Mouse (Mus musculus): Measurements from ENCODE around the gene Tnf. TPM values are rescaled to one million over a fixed set of nuclear protein-coding genes. Genes with fewer than 3 reads are reported as not detected.

Tnf gene
- total RNA-seq (2021), result under 1 TPM in 1 of 2 experiments, not detected in 1; 0.25 TPM

DNA sequence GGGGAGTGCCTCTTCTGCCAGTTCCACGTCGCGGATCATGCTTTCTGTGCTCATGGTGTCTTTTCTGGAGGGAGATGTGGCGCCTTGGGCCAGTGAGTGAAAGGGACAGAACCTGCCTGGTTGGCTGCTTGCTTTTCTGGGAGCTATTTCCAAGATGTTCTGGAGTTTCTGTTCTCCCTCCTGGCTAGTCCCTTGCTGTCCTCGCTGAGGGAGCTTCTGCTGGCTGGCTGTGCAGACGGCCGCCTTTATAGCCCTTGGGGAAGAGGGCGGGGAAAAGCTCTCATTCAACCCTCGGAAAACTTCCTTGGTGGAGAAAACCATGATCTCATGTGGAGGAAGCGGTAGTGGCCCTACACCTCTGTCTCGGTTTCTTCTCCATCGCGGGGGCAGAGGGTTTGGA lies at the start of gene Tnf:
Gene Tnf, minus strand, starts transcription at position 221 of the 400 bp plus-strand sequence.
- peak in 1 of 2 experiments; percentile 11 for DNase-seq (ENCODE audit: low spot score in 2 of 2)
- intact Hi-C loops (cut with DNase I), result no loop called here

DNA sequence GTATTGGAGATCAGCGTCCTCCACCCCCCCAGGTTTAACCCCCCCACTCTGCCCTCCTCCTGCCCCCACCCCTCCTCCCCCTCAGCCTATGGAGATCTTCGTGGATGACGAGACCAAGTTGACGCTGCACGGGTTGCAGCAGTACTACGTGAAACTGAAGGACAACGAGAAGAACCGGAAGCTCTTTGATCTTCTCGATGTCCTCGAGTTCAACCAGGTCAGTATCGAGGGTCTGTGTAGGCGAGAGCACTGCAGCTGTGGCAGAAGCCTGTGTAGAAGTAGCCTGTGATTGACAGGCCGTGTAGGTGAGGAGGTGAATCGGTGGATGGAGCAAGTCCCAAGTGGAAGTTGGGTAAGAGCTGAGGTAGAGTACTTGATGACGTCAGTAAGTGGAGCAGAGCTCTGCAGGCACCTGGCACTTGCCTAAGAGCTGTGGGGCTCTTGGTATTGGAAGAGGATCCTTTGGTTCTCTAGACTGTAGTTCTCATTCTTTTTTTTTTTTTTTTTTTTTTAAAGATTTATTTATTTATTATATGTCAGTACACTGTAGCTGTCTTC lies 49.4 kb upstream of the Tnf start:
- no peak for DNase-seq (ENCODE audit: low spot score in 2 of 2)
- intact Hi-C loops (cut with DNase I), result no loop called here

DNA sequence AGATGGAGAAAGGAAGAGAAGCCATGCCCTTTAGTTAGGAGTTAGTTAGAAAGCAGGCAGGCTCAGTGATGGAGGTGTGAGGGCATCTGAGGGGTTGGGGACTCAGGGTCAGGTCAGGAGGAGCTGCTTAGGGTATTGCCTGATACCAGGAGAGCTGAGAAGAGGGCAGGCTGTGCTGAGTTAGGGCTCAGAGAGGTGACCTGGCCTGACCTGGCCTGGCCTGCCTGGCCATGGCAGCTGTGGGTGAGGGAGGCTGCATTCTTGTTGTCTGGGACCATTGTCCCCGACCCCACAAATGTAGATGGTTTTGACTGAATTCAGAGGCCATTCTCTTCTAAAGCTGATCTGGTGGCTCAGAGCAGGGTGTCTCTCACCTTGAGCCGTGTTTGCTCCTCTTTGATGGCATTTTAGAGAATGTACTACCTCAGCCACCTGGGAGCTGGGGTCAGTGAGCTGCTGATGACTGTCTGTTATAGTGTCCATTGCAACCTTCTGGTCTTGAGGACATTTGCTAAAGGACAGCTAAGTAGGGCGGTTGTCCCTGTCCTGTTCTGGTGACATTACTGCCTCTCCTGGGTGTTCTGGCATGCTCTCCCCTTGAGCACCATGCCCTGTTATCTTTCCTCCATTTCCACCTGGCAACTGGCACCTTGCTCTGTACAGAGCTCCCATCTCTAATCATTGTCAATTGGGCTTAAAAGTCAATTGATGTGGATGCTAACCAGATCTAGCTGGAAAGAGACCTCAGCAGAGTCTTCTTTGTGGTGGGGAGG lies 48.7 kb upstream of the Tnf start:
- no peak for DNase-seq (ENCODE audit: low spot score in 2 of 2)
- intact Hi-C loops (cut with DNase I), result no loop called here

DNA sequence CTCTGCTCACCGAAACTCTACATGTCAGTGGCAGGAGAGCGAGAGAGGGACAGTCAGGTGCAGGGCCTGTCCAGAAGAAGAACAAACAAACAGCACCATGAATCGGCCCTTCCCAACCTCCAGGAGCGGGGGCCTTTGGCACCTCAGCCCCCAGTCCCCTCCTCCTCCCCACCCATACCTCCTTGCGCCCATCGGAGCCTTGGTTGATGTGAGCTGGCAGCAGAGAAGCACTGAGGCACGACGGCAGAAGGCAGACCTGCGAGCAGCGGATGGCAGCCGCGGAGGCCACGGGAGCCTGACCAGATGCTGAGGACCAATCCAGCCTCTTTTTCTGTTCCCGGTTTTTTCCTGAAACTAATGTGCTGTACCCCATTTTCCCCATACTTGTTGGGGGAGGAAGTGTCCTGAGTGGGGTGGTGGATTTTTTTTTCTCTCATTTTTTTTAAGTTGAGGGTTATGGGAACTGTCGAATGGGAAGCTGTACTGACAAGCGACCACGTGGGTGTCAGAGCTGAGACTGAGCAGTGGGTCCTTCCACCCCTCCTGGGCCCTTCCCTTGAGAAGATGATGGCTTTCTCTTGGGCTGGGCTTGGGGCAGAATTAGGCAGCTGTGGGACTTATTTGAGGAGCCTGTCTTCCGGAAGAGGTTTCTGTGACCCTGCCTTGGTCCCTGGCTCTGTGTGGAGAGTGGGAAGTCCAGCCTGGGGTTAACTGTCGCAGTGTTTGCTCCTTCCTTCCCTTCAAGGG lies 47.8 kb upstream of the Tnf start:
- no peak for DNase-seq (ENCODE audit: low spot score in 2 of 2)
- intact Hi-C loops (cut with DNase I), result no loop called here

DNA sequence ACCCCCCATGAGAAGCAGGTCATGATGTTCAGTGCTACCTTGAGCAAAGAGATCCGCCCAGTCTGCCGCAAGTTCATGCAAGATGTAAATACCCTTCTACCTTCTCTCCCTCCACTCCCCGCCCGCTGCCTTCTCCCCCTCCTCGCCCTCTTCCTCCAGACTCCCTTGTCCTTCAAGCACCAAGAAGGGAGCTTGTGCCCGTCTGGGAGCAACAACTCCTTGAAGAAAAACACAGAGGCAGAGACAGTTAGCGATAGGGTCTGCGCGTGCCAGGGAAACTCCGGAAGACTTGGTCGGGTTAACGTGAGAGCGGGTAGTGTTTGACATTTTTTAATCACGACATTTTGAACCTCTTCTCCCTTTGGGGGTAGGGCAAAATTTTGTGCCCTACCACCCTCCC lies 47.2 kb upstream of the Tnf start:
- intact Hi-C loops (cut with DNase I), result no loop called here
- DNase-seq (ENCODE audit: low spot score in 2 of 2), result no peak

DNA sequence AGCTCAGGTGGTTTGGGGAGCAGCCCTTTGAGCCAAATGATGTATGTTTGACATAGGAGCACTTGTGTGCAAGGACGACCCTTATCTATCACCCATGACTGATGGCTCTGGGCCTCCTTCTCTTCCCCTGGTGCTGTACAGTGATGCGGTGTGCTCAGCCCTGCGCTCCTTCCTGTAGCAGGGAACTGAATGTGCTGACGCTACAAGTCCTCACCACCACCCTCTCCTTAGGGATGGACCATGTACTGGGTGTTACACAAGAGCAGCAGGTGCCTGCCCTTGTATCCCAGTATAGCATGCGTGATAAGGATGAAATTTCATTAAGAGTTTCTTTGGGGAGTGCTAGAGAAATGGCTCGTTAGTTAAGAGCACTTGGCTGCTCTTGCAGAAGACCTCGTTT lies 45.3 kb upstream of the Tnf start:
- DNase-seq (ENCODE audit: low spot score in 2 of 2), result no peak
- intact Hi-C loops (cut with DNase I), result no loop called here

DNA sequence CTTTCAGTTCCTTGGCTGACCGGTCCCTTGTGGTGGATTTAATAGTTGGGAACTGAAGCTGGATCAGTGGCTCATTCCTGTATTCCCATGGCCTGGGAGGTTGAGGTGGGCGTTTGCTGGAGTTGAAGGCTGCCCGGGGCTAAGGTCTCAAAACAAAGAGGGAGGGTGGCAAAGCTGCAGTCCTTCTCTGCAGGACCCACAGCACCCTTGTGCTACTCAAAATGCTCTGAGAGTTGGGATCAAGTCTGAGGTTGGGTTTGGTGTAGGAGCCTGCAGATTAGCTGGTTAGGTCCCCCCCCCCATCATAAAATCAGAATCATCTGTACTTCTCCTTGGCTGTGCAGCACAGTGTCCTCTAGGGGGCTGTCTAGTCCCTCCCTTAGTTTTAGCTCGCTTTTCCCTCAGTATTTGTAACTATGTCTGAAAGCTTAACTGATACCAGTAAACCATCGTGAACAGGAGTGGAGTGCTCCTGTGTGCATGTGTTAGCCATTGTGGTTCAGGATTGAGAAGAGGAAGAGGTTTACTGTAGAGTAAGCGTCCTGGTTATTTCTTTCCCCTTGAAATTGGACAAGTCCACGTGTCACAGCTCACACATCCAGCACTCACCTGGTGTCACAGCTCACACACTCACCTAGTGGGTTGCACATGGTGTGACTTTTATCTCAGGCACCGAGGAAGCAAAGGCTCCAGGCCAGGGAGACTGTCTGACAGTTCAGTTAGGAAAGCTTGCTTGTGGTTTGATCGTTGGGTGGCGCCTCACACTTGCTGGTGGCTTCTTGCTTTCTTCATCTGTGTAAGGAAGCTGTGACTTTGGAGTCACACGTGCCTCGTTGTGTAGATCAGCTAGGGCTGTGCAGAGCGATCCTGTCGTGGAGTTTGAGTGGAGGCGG lies 44.2 kb upstream of the Tnf start:
- intact Hi-C loops (cut with DNase I), result no loop called here
- DNase-seq (ENCODE audit: low spot score in 2 of 2), result no peak

DNA sequence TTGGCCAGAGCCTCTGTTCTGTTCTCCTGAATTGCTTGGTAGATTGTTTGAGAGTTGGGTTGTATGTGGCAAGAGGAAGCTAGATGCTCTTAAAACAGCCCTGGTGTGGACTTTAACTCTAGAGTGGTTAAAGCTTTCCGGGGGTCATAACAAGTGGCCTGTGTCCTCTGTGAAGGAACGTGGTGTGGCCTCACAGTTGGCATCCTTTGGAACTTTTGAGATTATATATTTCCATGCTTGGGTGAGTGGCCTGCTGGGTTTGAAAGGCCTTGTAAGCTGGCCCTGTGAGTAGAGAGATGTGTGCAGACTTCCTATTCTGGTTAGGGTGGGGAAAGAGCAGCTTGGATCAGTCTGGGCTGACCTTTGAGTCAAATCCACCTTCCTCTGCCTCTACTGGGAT lies 43.2 kb upstream of the Tnf start:
- no peak for DNase-seq (ENCODE audit: low spot score in 2 of 2)
- intact Hi-C loops (cut with DNase I), result loop anchor here (5.0 kb wide), 1 partner anchor 408 kb away; the partner anchor contains the start of genes Dxo and Stk19

DNA sequence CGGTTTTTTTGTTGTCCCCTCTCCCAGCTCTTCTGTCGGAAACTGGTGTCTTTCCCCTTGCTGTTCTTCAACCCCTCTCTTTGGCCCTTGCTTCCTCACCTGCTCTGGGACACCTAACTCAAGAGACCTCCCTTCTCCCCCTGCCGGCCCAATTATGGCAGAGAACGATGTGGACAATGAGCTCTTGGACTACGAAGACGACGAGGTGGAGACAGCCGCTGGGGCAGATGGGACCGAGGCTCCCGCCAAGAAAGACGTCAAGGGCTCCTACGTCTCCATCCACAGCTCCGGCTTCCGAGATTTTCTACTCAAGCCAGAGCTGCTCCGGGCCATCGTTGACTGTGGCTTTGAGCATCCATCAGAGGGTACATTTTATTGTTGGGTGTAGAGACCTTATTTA lies 41.3 kb upstream of the Tnf start:
- intact Hi-C loops (cut with DNase I), result loop anchor here (5.0 kb wide), 1 partner anchor 406 kb away; the partner anchor contains the start of genes Dxo and Stk19
- peak; percentile 58 to 65 for DNase-seq (ENCODE audit: low spot score in 2 of 2)

DNA sequence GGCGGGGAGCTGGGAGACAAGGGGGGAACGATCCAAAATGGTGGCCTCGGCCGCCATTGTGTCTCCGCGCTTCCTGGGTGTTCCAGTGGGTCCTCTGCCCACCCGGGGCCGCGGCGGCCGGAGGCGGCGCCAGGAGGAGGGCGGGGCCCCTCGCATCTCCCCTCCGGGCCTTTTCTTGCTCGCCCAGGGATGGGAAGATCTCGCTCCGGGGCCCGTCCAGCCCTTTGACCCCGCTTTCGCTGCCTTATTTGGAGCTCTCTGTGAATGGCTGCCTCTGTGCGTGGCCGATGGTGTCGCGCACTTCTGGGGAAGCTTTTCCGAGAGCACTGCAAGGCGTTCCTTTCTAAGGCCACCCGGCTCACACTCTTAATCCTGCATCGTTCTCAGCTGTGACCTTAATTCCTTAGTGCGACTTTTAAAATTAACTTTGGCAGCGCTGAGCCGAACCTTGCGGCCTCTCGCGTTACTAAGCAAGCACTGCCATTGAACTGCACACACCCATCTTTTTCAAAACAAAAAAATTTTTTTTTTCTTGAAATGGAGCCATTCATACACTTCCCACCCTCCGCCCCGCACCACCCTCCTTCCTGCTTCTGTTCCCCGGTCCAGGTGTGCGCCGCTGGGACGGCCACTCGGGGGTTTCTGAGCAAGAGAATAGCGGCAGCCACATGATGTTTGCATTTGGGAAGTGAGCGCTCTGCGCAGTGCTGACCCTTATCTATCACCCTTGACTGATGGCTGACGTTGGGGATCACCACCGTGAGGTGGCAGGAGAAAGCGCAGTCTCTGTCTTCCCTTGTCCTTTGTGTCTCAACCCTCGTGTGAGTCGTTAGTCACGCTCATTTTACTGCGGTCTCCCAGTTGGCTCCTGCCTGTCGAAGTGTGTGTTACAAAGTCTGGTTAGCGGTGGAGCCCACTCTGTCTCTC lies 40.5 kb upstream of the Tnf start:
- peak in 1 of 2 experiments; percentile 43 for DNase-seq (ENCODE audit: low spot score in 2 of 2)
- intact Hi-C loops (cut with DNase I), result loop anchor here (5.0 kb wide), 1 partner anchor 405 kb away; the partner anchor contains the start of genes Dxo and Stk19

DNA sequence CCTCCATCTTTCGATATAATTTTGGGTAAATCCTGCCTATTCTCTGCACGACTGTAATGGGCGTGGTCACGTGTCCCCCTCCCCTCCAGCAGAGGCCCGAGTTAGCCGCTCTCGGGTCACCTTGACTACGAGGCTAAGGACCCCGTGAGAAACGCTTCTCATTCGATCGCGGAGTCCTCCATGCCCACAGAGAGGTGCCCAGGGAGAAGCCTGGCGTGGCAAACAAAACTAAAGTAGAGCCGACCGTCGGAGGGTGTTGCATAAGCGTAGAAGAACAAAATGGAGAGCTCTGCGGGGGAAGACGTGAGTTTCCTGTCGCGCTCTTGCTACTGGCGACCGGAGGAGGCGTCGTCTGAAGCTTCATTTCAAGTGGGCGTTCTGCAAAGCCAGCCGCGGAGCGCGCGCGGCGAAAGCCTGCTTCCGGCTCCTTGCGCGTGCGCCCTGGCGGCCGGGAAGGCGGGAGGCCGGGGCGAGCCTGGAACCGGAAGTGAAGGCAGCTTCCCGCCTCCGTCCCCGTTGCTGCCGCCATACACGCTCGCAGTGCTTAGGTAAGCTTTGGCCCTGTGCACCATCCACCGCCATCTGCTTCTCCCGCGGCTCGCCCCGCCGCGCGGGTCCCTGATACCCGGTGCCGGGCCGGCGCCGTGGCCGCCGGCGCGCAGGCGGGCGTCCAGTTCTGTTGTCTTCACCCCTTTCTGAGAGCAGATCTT lies 39.7 kb upstream of the Tnf start, which contains the start of gene Ddx39b:
Gene Ddx39b, plus strand, starts transcription at position 442 of the 710 bp plus-strand sequence.
- peak; percentile 97 to 98 for DNase-seq (ENCODE audit: low spot score in 2 of 2)
- intact Hi-C loops (cut with DNase I), result loop anchor here (5.0 kb wide), 1 partner anchor 404 kb away; the partner anchor contains the start of genes Dxo and Stk19

DNA sequence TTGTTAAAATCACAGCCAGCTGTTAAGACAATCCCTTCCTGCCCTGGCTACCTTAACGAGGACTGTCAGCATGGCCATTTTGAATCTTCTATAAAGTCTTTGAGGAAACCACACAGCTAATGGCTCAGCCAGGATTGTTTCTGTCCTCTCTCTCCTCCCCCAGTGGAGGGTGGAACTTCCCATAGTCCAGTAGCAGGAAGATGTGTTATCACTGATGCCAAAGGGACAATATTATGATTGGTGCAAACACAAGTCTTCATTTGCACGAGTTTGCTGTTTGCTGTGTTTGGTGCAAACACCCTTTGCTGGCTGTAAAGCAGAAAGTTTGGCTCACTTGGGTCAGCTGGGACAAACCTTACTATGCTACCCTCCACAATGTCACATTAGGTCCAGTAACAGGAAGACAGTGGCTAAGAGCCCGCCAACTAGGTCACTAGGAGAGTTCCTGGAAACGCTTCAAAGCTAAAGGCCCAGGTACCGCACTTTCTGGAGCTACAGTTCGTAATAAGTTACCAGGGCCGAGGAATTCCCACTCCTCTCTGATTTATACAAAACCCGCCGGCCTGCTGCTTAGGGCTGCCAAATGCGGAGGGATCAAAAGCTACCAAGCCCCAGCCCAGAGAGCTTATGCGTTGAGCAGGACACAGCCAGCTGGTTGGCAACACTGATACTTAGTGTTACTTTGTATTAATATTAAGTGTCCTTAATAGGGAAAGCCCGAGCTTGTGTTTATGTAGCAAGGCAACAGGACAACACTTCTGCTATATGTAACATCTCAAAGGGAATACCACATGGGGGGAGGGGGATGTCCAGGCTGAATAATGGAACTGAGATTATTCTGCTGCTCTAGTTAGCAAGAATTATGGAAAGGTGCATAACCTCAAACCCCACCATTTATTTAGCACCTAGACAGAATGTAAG lies 38.8 kb upstream of the Tnf start:
- DNase-seq (ENCODE audit: low spot score in 2 of 2), result no peak
- intact Hi-C loops (cut with DNase I), result loop anchor here (5.0 kb wide), 1 partner anchor 403 kb away; the partner anchor contains the start of genes Dxo and Stk19

DNA sequence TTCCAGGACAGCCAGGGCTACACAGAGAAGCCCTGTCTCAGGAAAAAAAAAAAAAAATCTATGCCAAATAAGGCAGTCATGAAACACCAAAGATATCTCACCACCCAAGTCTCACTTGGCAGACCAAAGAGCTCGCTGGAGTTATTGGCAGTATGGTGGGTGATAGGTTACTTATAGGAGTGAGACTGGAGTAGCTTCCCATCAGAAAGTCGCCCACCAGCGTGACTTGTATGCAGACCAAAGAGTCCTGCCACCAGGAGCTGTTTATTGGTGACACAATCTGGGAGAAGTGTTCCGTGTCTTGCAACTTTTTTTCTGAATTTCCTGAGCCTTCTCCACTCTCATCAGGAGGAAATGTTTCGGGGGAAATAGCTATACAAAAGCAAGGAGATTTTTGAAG lies 37.9 kb upstream of the Tnf start:
- no peak for DNase-seq (ENCODE audit: low spot score in 2 of 2)
- intact Hi-C loops (cut with DNase I), result loop anchor here (5.0 to 10.0 kb wide), 5 partner anchors 117 to 647 kb away; partner anchors contain the start of genes C2, Csnk2b, Dxo and Ehmt2

DNA sequence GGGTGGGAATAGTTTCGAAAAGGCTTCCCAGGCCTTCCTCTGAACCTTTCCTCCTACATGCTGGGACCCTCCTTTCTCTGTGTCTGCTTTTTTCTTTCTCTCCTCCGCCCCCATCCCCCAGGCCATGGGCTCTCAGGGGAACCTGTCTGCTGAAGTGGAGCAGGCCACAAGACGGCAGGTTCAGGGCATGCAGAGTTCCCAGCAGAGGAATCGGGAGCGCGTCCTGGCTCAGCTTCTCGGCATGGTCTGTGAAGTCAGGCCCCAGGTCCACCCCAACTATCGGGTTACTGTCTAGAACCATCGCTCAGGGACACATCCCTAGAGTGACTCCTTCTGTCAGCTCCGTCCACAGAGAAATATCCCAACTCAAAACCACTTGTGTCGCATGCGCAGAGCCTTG lies 35.7 kb upstream of the Tnf start:
- intact Hi-C loops (cut with DNase I), result loop anchor here (2.0 to 10.0 kb wide), 5 partner anchors 73 to 645 kb away; partner anchors contain the start of genes C2, Csnk2b, Ehmt2 and Gpank1
- no peak for DNase-seq (ENCODE audit: low spot score in 2 of 2)

DNA sequence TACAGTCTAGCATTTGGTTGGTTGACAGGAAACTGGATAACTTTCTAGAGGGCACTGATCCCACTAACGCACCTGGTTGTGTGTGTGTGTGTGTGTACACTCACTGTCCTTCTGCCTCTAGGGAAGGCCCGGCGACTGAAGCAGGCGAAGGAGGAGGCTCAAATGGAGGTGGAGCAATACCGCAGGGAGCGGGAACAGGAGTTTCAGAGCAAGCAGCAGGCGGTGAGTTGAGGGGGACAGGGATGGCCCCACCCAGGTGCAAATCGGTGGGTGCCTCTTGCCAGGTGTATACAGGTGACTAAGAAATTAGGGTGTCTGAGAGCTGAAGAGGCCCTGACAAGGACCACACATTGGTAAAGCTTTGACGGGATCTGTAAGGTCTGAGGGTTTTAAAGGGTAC lies 35.2 kb upstream of the Tnf start:
- intact Hi-C loops (cut with DNase I), result loop anchor here (2.0 to 10.0 kb wide), 5 partner anchors 72 to 645 kb away; partner anchors contain the start of genes C2, Csnk2b, Ehmt2 and Gpank1
- no peak for DNase-seq (ENCODE audit: low spot score in 2 of 2)

DNA sequence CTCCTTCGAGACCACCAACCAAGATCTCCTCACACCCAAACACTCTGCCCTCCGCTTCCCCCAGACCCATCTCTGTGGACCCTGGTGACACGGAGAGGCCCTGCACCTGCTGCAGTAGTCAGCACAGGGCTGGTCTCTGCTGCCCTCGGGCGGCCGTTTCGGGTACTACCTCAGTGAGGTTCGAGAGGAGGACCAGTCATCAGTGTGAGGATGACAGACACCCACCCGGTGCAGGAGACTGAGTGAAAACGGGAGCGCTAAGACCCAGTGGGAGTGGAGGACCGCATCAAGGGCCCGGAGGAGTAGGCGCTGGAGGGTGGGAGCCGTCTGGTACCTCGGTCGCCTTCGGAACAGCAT lies 34.6 kb upstream of the Tnf start:
- intact Hi-C loops (cut with DNase I), result loop anchor here (2.0 to 10.0 kb wide), 5 partner anchors 72 to 644 kb away; partner anchors contain the start of genes C2, Csnk2b, Ehmt2 and Gpank1
- peak; percentile 99 for DNase-seq (ENCODE audit: low spot score in 2 of 2)
